Mouse (Mus musculus) midbrain, embryonic 15.5 days (tissue): ENCODE measurements around the gene Mov10l1. TPM values are rescaled to one million over a fixed set of nuclear protein-coding genes. Genes with fewer than 3 reads are reported as not detected.

ENCODE experiments used
- ATAC-seq: fragments of 200-750 bp; cut with Nextera tagmentation; replicated peaks from 2 replicates; pipeline ENCODE4 v1.8.0; 2017; ENCODE audit warnings: moderate TSS enrichment
- H3K27ac ChIP-seq: fragments of 300-500 bp; sonication (generic); 2 replicates; pipeline ENCODE4 v1.5.1; 2015; ENCODE audit warnings: mild to moderate bottlenecking, inconsistent platforms
- H3K27me3 ChIP-seq: fragments of 300-500 bp; sonication (generic); replicated peaks from 2 replicates; pipeline ENCODE4 v1.6.1; 2015; ENCODE audit warnings: inconsistent platforms
- H3K36me3 ChIP-seq: fragments of 300-500 bp; sonication (generic); replicated peaks from 2 replicates; pipeline ENCODE4 v1.6.1; 2015; ENCODE audit warnings: inconsistent platforms
- H3K4me1 ChIP-seq: fragments of 300-500 bp; sonication (generic); 2 replicates; pipeline ENCODE4 v1.6.1; 2015; ENCODE audit warnings: inconsistent platforms
- H3K4me2 ChIP-seq: fragments of 300-500 bp; sonication (generic); 2 replicates; pipeline ENCODE4 v1.6.1; 2015; ENCODE audit warnings: inconsistent platforms, mild to moderate bottlenecking, moderate library complexity
- H3K4me3 ChIP-seq: fragments of 300-500 bp; sonication (generic); 2 replicates; pipeline ENCODE4 v1.5.1; 2015; ENCODE audit warnings: mild to moderate bottlenecking, inconsistent platforms
- H3K9ac ChIP-seq: fragments of 300-500 bp; sonication (generic); 2 replicates; pipeline ENCODE4 v1.6.1; 2015; ENCODE audit warnings: mild to moderate bottlenecking, inconsistent platforms
- H3K9me3 ChIP-seq: fragments of 300-500 bp; sonication (generic); 2 replicates; pipeline ENCODE4 v1.6.1; 2016; ENCODE audit warnings: inconsistent platforms
- WGBS: fragments of 180-500 bp; shearing (Covaris S2); methylation state at CpG from one replicate; pipeline ENCODE4 v1.1.7; 2015; ENCODE audit warnings: mixed read lengths; 5-methylcytosine and 5-hydroxymethylcytosine counted together
- polyA plus RNA-seq: library from polyadenylated mRNA; unstranded; fragments of >200 nt; fragmentation: Nextera tagmentation; extraction: Ambion mirVana; gene quantifications from 2 replicates; pipeline ENCODE4 v1.2.1, GENCODE M21; 2015

Mov10l1 gene
- polyA plus RNA-seq, 1 experiment from 2014 or later = not detected

- H3K9ac ChIP-seq = no peak overlapping the region
- no peaks in the 10 kb centered on the region for H3K4me1 ChIP-seq
- no peak overlapping the region for H3K4me2 ChIP-seq
- ATAC-seq = no peak
- 75% methylated on average over 5 of the region's 5 CpGs for WGBS
- H3K27ac ChIP-seq = no peak overlapping the region
- H3K36me3 ChIP-seq = no peaks in the 10 kb centered on the region
- no peaks in the 10 kb centered on the region for H3K27me3 ChIP-seq
- no peak overlapping the region for H3K4me3 ChIP-seq
- H3K9me3 ChIP-seq = no peaks in the 10 kb centered on the region
These were observed 61.7 kb downstream of the Mov10l1 start for GRCm38 (mm10) chr15:89044381-89044780.

- no peaks in the 10 kb centered on the region for H3K27me3 ChIP-seq
- no peak overlapping the region for H3K4me3 ChIP-seq
- no peak overlapping the region for H3K9ac ChIP-seq
- H3K36me3 ChIP-seq = no peaks in the 10 kb centered on the region
- H3K9me3 ChIP-seq = no peaks in the 10 kb centered on the region
- no peak overlapping the region for H3K4me2 ChIP-seq
- WGBS = 80% methylated on average over 4 of the region's 4 CpGs
- H3K4me1 ChIP-seq = no peaks in the 10 kb centered on the region
- no peak overlapping the region for H3K27ac ChIP-seq
- no peak for ATAC-seq
These were observed 63.6 kb downstream of the Mov10l1 start for GRCm38 (mm10) chr15:89046356-89046755.

- Histone ChIP-seq H3K27ac (no peak overlapping the region), H3K9ac (no peak overlapping the region), H3K9me3 (no peaks in the 10 kb centered on the region), H3K4me1 (peaks cover 8% of the 10 kb centered on the region), H3K4me3 (no peak overlapping the region), H3K36me3 (no peaks in the 10 kb centered on the region), H3K27me3 (0 out of 2 replicates have a peak, but pooled peaks cover 3% of the 10 kb centered on the region), H3K4me2 (no peak overlapping the region)
- ATAC-seq = no peak
- WGBS = 93% methylated on average over 7 of the region's 7 CpGs
These were observed 72.0 kb downstream of the Mov10l1 start for GRCm38 (mm10) chr15:89054666-89055065.

- no peaks in the 10 kb centered on the region for H3K36me3 ChIP-seq
- 29% methylated on average over 6 of the region's 6 CpGs for WGBS
- peak overlapping the region; percentile 63 for H3K4me2 ChIP-seq
- no peaks in the 10 kb centered on the region for H3K9me3 ChIP-seq
- no peak for ATAC-seq
- peak overlapping the region; percentile 78 for H3K4me3 ChIP-seq
- H3K27ac ChIP-seq = peak overlapping the region; percentile 63
- peak overlapping the region; percentile 76 for H3K9ac ChIP-seq
- H3K4me1 ChIP-seq = peaks cover 21% of the 10 kb centered on the region
- 0 out of 2 replicates have a peak, but pooled peaks cover 3% of the 10 kb centered on the region for H3K27me3 ChIP-seq
These were observed 76.0 kb downstream of the Mov10l1 start for GRCm38 (mm10) chr15:89058736-89059135.

- ATAC-seq = peak; percentile 51
- peak within 1 kb of the TSS; percentile 78 for H3K4me3 ChIP-seq
- H3K27me3 ChIP-seq = 0 out of 2 replicates have a peak, but pooled peaks cover 3% of the 10 kb centered on the region
- H3K4me2 ChIP-seq = peak within 1 kb of the TSS; percentile 63
- no peaks in the 10 kb centered on the region for H3K36me3 ChIP-seq
- 1% methylated on average over 38 of the region's 57 CpGs for WGBS
- H3K4me1 ChIP-seq = peaks cover 21% of the 10 kb centered on the region
- no peaks in the 10 kb centered on the region for H3K9me3 ChIP-seq
- peak within 1 kb of the TSS; percentile 76 for H3K9ac ChIP-seq
- H3K27ac ChIP-seq = peak within 1 kb of the TSS; percentile 63
These were observed 76.6 kb downstream of the Mov10l1 start, which contains the start of gene Panx2 for GRCm38 (mm10) chr15:89059161-89059931. Gene Panx2, plus strand, starts transcription at chr15:89059734.

- peak; percentile 76 for ATAC-seq
- Histone ChIP-seq H3K4me3 (peak overlapping the region; percentile 78), H3K36me3 (no peaks in the 10 kb centered on the region), H3K9me3 (no peaks in the 10 kb centered on the region), H3K27me3 (peaks cover 3% of the 10 kb centered on the region; the same call in 1 of the 2 replicates), H3K4me1 (peaks cover 21% of the 10 kb centered on the region), H3K4me2 (peak overlapping the region; percentile 63), H3K9ac (peak overlapping the region; percentile 76), H3K27ac (peak overlapping the region; percentile 63)
- 1% methylated on average over 36 of the region's 48 CpGs for WGBS
These were observed 77.4 kb downstream of the Mov10l1 start for GRCm38 (mm10) chr15:89060032-89060681.

- H3K4me2 ChIP-seq = peak overlapping the region; percentile 63
- no peak overlapping the region for H3K27ac ChIP-seq
- H3K4me1 ChIP-seq = peaks cover 21% of the 10 kb centered on the region
- no peaks in the 10 kb centered on the region for H3K9me3 ChIP-seq
- WGBS = 90% methylated on average over 12 of the region's 12 CpGs
- no peaks in the 10 kb centered on the region for H3K36me3 ChIP-seq
- H3K9ac ChIP-seq = peak overlapping the region; percentile 76
- peak overlapping the region; percentile 78 for H3K4me3 ChIP-seq
- peak; percentile 28; the same call in 1 of the 2 replicates for ATAC-seq
- H3K27me3 ChIP-seq = peaks cover 9% of the 10 kb centered on the region
These were observed 78.2 kb downstream of the Mov10l1 start for GRCm38 (mm10) chr15:89060811-89061460.

- Histone ChIP-seq H3K27me3 (peaks cover 16% of the 10 kb centered on the region), H3K9me3 (no peaks in the 10 kb centered on the region), H3K9ac (no peak overlapping the region), H3K4me3 (no peak overlapping the region), H3K36me3 (no peaks in the 10 kb centered on the region), H3K27ac (no peak overlapping the region), H3K4me1 (peaks cover 21% of the 10 kb centered on the region), H3K4me2 (no peak overlapping the region; the same call in 1 of the 2 replicates)
- no peak for ATAC-seq
- 86% methylated on average over 6 of the region's 6 CpGs for WGBS
These were observed 79.2 kb downstream of the Mov10l1 start for GRCm38 (mm10) chr15:89061761-89062517.

GRCm38 (mm10) chr15:89062518-89062910, 79.8 kb downstream of the Mov10l1 start:
- H3K27me3 ChIP-seq = peaks cover 22% of the 10 kb centered on the region
- ATAC-seq = no peak
- WGBS = 87% methylated on average over 5 of the region's 5 CpGs

GRCm38 (mm10) chr15:89063001-89063400, 80.3 kb downstream of the Mov10l1 start:
- Histone ChIP-seq H3K36me3 (0 out of 2 replicates have a peak, but pooled peaks cover 3% of the 10 kb centered on the region), H3K27ac (no peak overlapping the region), H3K27me3 (peaks cover 27% of the 10 kb centered on the region), H3K9ac (no peak overlapping the region), H3K9me3 (no peaks in the 10 kb centered on the region), H3K4me1 (peaks cover 21% of the 10 kb centered on the region), H3K4me3 (no peak overlapping the region), H3K4me2 (no peak overlapping the region)
- 81% methylated on average over 7 of the region's 7 CpGs for WGBS
- no peak for ATAC-seq

More at GRCm38 (mm10) chr15:89062518-89062910, 79.8 kb downstream of the Mov10l1 start:
- Histone ChIP-seq H3K9me3 (no peaks in the 10 kb centered on the region), H3K4me2 (no peak overlapping the region), H3K27ac (no peak overlapping the region), H3K4me3 (no peak overlapping the region), H3K4me1 (peaks cover 21% of the 10 kb centered on the region), H3K9ac (no peak overlapping the region), H3K36me3 (no peaks in the 10 kb centered on the region)

- H3K4me2 ChIP-seq = no peak overlapping the region
- H3K36me3 ChIP-seq = 0 out of 2 replicates have a peak, but pooled peaks cover 3% of the 10 kb centered on the region
- no peak overlapping the region for H3K4me3 ChIP-seq
- no peak for ATAC-seq
- 72% methylated on average over 6 of the region's 6 CpGs for WGBS
- H3K4me1 ChIP-seq = peaks cover 21% of the 10 kb centered on the region
- peaks cover 27% of the 10 kb centered on the region for H3K27me3 ChIP-seq
- H3K9ac ChIP-seq = no peak overlapping the region
- no peaks in the 10 kb centered on the region for H3K9me3 ChIP-seq
- H3K27ac ChIP-seq = no peak overlapping the region
These were observed 80.8 kb downstream of the Mov10l1 start for GRCm38 (mm10) chr15:89063536-89063935.
